Mouse (Mus musculus): ENCODE results near the gene Amfr.

GRCm38 (mm10) chr8:94029701-94030100 lies 17.1 kb upstream of the Amfr start:
- TF ChIP-seq CTCF (IDR thresholded peaks at IDR 0.05; ENCODE audit: low read depth, low read length) (no peak), POLR2A (IDR thresholded peaks at IDR 0.05; ENCODE audit: borderline replicate concordance, low read depth, low read length) (no peak)
